Mouse (Mus musculus) heart, embryonic 14.5 days (tissue): ENCODE measurements at regions not wholly inside any gene's neighbourhood (a gene's known extent, or its start where the extent isn't known, plus 50 kb on each side); places are given as distances from the start of the nearest gene placed in this dataset.

ENCODE experiments used
- ATAC-seq: fragments of 200-750 bp; cut with Nextera tagmentation; 2 replicates; pipeline ENCODE4 v1.8.0; 2017; ENCODE audit warnings: low read depth, moderate TSS enrichment; ENCODE audit not compliant: insufficient number of reproducible peaks, insufficient read depth, low FRiP score
- H3K27ac ChIP-seq, 2 experiments: fragments of 200-500 bp in 1 of 2; fragments of 300-500 bp in 1 of 2; sonication (generic) in 1 of 2; replicated peaks in 1 of 2; 2 replicates each; pipeline ENCODE4 v1.5.1; 2012 to 2014; ENCODE audit warnings: low read depth in 2 of 2, low read length in 2 of 2, control low read depth in 1 of 2, mild to moderate bottlenecking in 1 of 2, mixed read lengths in 1 of 2; ENCODE audit not compliant: control insufficient read depth in 1 of 2, insufficient read depth in 1 of 2
- H3K27me3 ChIP-seq: fragments of 300-500 bp; sonication (generic); 2 replicates; pipeline ENCODE4 v1.6.1; 2014; ENCODE audit warnings: mild to moderate bottlenecking, low read length, control low read depth; ENCODE audit not compliant: control insufficient read depth, insufficient read depth
- H3K36me3 ChIP-seq: fragments of 300-500 bp; sonication (generic); 2 replicates; pipeline ENCODE4 v1.6.1; 2014; ENCODE audit warnings: mild to moderate bottlenecking, control low read depth, low read length, mixed read lengths; ENCODE audit not compliant: control insufficient read depth, insufficient read depth
- H3K4me1 ChIP-seq, 2 experiments: fragments of 200-500 bp in 1 of 2; fragments of 300-500 bp in 1 of 2; sonication (generic) in 1 of 2; 2 replicates each; pipeline ENCODE4 v1.6.1; 2012 to 2014; ENCODE audit warnings: low read length in 2 of 2, control low read depth in 1 of 2, mixed read lengths in 1 of 2; ENCODE audit not compliant: control insufficient read depth in 2 of 2, insufficient read depth in 2 of 2
- H3K4me2 ChIP-seq: fragments of 300-500 bp; sonication (generic); 2 replicates; pipeline ENCODE4 v1.6.1; 2014; ENCODE audit warnings: mild to moderate bottlenecking, low read length
- H3K4me3 ChIP-seq, 2 experiments: fragments of 200-500 bp in 1 of 2; fragments of 300-500 bp in 1 of 2; sonication (generic) in 1 of 2; 2 replicates each; pipeline ENCODE4 v1.5.1; 2012 to 2014; ENCODE audit warnings: low read length in 2 of 2, mild to moderate bottlenecking in 2 of 2, control low read depth in 1 of 2, low read depth in 1 of 2, moderate library complexity in 1 of 2; ENCODE audit not compliant: control insufficient read depth in 1 of 2, insufficient read depth in 1 of 2
- H3K9ac ChIP-seq: fragments of 300-500 bp; sonication (generic); 2 replicates; pipeline ENCODE4 v1.6.1; 2014; ENCODE audit warnings: mild to moderate bottlenecking, low read length
- H3K9me3 ChIP-seq: fragments of 300-500 bp; sonication (generic); 2 replicates; pipeline ENCODE4 v1.6.1; 2016; ENCODE audit warnings: low read length, control low read depth; ENCODE audit not compliant: control insufficient read depth
- WGBS: fragments of 180-500 bp; shearing (Covaris S2); extraction: QIAGEN DNeasy Blood & Tissue Kit; methylation state at CpG from one replicate; pipeline ENCODE4 v1.1.7; 2014; 5-methylcytosine and 5-hydroxymethylcytosine counted together

DNA sequence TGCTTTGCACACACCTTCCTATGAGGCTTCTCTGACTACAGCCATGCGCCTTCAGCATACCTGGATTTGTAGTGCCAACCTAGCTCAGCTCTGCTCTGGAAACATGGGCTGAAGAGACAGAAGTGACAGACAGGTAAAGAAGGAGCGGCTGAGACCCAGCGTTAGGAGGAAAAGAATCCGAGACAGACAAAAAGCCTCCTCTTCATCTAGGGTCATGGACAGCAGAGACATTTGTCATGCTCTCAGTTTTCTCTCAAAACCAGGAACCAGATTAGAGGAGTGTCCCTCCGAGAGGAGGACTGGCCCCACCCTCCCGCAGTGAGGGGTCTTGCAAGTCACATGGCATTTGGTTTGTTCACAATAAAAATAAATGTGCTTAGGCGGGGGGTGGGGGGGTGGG lies 317.4 kb upstream of the Prickle1 start:
- Histone ChIP-seq H3K9ac (no peak overlapping the region), H3K27me3 (no peaks in the 10 kb centered on the region), H3K4me2 (no peak overlapping the region), H3K36me3 (no peaks in the 10 kb centered on the region), H3K4me3 (no peak overlapping the region), H3K9me3 (0 out of 2 replicates have a peak, but pooled peaks cover 2% of the 10 kb centered on the region), H3K27ac (no peak overlapping the region), H3K4me1 (peaks cover 5 to 23% of the 10 kb centered on the region in 2 experiments)
- WGBS = 58% methylated on average over 7 of the region's 7 CpGs
- ATAC-seq = no peak

DNA sequence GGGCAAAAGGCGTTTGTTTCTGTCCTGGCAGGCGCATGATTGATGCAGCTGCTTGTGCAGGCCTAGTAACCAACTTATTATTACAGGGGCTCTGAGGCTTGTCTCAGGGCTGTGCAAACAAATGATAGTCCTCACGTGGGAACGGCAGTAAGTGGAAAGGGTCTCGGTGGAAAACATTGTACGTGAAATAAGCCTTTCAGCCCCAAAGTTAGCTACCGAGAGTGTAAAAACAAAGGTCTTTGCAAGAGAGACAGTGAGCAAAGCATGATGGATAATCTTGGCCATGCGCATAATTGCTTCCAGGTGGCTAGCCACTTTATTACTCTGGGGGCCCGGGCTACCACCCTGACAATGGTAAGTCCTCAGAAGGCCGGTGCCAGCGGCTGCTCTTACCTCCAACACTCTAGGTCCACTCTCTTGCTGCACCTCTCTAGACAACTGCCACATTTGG lies 315.3 kb upstream of the Prickle1 start:
- 73% methylated on average over 11 of the region's 11 CpGs for WGBS
- no peak overlapping the region for H3K9ac ChIP-seq
- no peak overlapping the region for H3K27ac ChIP-seq
- H3K27me3 ChIP-seq = no peaks in the 10 kb centered on the region
- ATAC-seq = no peak
- H3K4me1 ChIP-seq = peaks cover 0 to 6% of the 10 kb centered on the region in 2 experiments; a peak in 2 of 4 replicates
- no peak overlapping the region for H3K4me3 ChIP-seq
- H3K4me2 ChIP-seq = no peak overlapping the region
- no peaks in the 10 kb centered on the region for H3K36me3 ChIP-seq
- H3K9me3 ChIP-seq = 0 out of 2 replicates have a peak, but pooled peaks cover 2% of the 10 kb centered on the region

DNA sequence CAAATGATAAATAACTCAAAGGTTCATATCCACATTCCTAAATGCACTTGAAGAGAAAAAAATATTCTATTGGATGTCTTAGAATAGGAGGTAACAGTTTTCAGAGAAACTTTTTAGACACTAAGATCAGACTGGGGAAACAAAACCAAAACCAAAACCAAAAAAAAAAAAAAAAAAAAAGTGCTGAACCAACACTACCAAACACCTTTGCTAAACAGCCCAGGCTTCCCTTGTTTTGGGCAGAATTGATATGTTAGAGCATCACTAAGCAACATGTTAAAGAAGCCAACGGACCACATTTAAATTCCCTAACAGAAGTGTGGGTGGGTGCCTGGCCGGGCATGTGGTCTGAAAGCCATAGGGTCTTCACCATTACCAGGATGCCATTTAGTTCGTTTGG lies 314.5 kb upstream of the Prickle1 start:
- 67% methylated on average over 3 of the region's 3 CpGs for WGBS
- ATAC-seq = no peak
- Histone ChIP-seq H3K9ac (no peak overlapping the region), H3K4me1 (peaks cover 0 to 6% of the 10 kb centered on the region in 2 experiments; a peak in 2 of 4 replicates), H3K4me3 (no peak overlapping the region), H3K27ac (no peak overlapping the region), H3K27me3 (no peaks in the 10 kb centered on the region), H3K4me2 (no peak overlapping the region), H3K9me3 (no peaks in the 10 kb centered on the region), H3K36me3 (no peaks in the 10 kb centered on the region)

DNA sequence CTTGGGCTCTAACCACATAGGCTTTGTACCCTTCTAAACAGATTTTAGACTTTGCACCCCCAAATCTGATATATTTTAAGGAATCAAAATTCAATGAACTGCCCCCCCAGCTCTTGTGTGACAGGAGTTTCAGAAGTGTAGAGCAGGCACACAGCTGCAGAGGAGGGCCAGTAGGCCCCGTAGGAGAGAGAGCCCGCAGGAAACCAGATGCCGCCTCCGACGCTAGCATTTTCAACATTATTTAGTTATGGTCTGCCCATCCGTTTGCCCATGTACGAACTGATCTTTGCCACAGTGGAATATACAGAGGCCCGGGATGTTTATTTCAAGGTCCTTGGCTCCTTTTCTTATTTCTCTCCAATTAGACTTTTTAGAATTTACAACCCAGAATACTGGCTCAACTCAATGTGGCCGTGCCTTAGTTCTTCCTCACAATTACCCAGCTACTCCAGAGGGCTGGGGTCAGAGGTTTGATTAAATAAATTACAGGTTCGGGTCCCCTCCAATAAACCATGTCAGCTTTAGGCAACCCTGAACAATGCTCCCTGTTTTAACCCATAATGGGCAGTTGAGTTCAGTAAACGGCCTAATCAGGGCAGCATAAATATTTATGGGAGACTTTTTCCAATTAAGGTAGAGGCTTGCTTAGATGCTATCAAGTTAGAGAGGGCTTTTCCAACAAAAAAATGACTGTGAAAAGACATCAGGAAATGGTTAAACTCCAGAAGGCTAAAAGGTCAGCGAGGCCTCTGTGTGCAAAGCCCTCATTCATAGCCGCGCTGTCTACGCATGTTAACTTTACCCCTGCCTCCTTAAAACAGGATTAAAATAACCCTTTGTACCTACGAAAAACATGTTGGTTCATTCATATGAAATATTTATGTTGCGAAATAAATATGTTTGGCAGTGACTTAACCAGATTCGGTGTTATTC lies 308.2 kb upstream of the Prickle1 start:
- ATAC-seq = no peak
- no peak overlapping the region for H3K27ac ChIP-seq
- 86% methylated on average over 18 of the region's 18 CpGs for WGBS
- no peak overlapping the region for H3K9ac ChIP-seq
- H3K36me3 ChIP-seq = no peaks in the 10 kb centered on the region
- H3K27me3 ChIP-seq = no peaks in the 10 kb centered on the region
- no peaks in the 10 kb centered on the region for H3K9me3 ChIP-seq
- H3K4me2 ChIP-seq = no peak overlapping the region
- no peak overlapping the region for H3K4me3 ChIP-seq
- no peaks in the 10 kb centered on the region for H3K4me1 ChIP-seq

DNA sequence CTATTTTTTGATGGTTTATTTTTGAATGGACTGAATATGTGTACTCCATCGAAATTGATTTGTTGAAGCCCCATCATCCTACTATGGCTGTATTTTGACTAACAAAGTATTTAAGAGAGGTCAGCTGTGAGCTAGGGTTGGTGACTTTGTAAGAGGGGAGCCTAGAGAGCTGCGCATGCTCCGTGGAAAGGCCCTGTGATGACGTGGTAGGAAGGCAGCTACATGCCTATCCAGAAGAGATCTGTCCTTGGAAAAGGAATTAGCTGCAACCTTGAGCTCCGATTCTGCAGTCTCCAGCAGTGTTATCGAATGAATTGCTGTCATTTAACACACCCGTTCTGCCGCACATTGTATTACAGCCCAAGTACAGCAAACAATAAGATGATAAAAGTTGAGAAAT lies 287.1 kb upstream of the Prickle1 start:
- ATAC-seq = no peak
- H3K27me3 ChIP-seq = no peaks in the 10 kb centered on the region
- no peak overlapping the region for H3K9ac ChIP-seq
- H3K27ac ChIP-seq = no peak overlapping the region
- no peak overlapping the region for H3K4me3 ChIP-seq
- WGBS = 87% methylated on average over 8 of the region's 8 CpGs
- H3K4me1 ChIP-seq = no peaks in the 10 kb centered on the region
- no peaks in the 10 kb centered on the region for H3K36me3 ChIP-seq
- H3K9me3 ChIP-seq = no peaks in the 10 kb centered on the region
- no peak overlapping the region for H3K4me2 ChIP-seq

DNA sequence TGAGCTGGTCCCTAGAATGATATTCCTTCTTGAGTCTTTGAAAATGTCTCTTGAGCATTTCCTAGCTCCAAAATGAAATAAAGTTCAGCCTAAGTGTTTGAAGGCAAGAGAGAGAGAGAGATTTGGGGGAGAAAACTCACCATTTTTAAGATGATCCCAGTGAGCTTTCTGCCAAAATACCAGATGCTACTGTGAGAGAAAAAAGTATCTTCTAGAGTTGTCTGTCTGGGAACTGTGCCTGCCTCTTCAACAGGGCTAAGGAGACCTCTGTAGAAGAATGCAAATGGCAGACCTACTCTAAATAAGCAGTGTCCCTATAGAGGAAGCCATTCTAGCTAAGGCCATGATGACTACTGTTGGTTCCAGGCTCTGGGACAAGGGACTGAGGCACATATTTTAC lies 285.6 kb upstream of the Prickle1 start:
- Histone ChIP-seq H3K4me1 (no peaks in the 10 kb centered on the region), H3K4me2 (no peak overlapping the region), H3K36me3 (no peaks in the 10 kb centered on the region), H3K27me3 (no peaks in the 10 kb centered on the region), H3K9me3 (no peaks in the 10 kb centered on the region), H3K4me3 (no peak overlapping the region), H3K27ac (no peak overlapping the region), H3K9ac (no peak overlapping the region)
- ATAC-seq = no peak

DNA sequence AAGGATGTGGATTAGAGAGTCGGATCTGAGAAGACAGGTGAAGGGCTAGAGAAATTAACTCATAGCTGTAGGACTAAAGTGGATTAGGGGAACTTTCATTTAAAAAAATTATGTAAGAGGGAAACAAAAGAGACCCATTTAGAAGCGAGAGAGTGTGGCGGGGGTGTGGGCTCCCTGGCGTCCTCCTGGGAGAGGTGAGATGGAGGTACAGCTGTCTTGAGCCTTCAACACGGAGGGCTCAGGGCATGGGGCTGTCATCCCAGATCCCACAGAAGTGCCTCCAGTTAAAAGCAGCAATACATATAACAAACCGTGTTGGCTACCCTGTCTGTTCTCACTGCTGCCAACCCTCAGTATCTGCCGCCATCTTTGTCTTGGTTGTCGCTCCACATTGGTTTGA lies 284.6 kb upstream of the Prickle1 start:
- Histone ChIP-seq H3K36me3 (no peaks in the 10 kb centered on the region), H3K27ac (no peak overlapping the region), H3K4me1 (0 out of 4 replicates have a peak, but pooled peaks cover 0 to 3% of the 10 kb centered on the region in 2 experiments), H3K4me3 (no peak overlapping the region), H3K9me3 (no peaks in the 10 kb centered on the region), H3K27me3 (no peaks in the 10 kb centered on the region), H3K9ac (no peak overlapping the region), H3K4me2 (no peak overlapping the region)
- 84% methylated on average over 8 of the region's 8 CpGs for WGBS
- ATAC-seq = no peak
